Mouse (Mus musculus) embryo, embryonic 9.5 days (tissue): ENCODE measurements around the gene Ccnyl1.
"Not testable (repeated sequence)": the region's sequence is repeated elsewhere in the genome, so short reads cannot be mapped to it uniquely, and the experiment has no call there.

ENCODE experiments used
- DNase-seq: peaks from one replicate; pipeline ENCODE4 v3.0.0-alpha.2; 2017; ENCODE audit errors: extremely low spot score

Gene Ccnyl1

GRCm38 (mm10) chr1:64690213-64691013 lies at the start of gene Ccnyl1:
Gene Ccnyl1 (plus strand): TSS chr1:64690455.
- peak; percentile 97 for DNase-seq

- DNase-seq: no peak
Observed at GRCm38 (mm10) chr1:64641069-64641468, 49.2 kb upstream of the Ccnyl1 start.

GRCm38 (mm10) chr1:64642541-64642940 lies 47.7 kb upstream of the Ccnyl1 start:
- not testable (repeated sequence) for DNase-seq

GRCm38 (mm10) chr1:64644513-64644912 lies 45.7 kb upstream of the Ccnyl1 start:
- DNase-seq: no peak

- no peak for DNase-seq
Observed at GRCm38 (mm10) chr1:64649362-64650124, 40.7 kb upstream of the Ccnyl1 start.

- no peak for DNase-seq
Observed at GRCm38 (mm10) chr1:64653701-64654100, 36.6 kb upstream of the Ccnyl1 start.

GRCm38 (mm10) chr1:64655415-64655814 lies 34.8 kb upstream of the Ccnyl1 start:
- DNase-seq: no peak

- no peak for DNase-seq
Observed at GRCm38 (mm10) chr1:64656423-64657129, 33.7 kb upstream of the Ccnyl1 start.

GRCm38 (mm10) chr1:64658876-64659275 lies 31.4 kb upstream of the Ccnyl1 start:
- DNase-seq: no peak

GRCm38 (mm10) chr1:64667111-64667633 lies 23.1 kb upstream of the Ccnyl1 start:
- DNase-seq: no peak

- no peak for DNase-seq
Observed at GRCm38 (mm10) chr1:64669451-64669850, 20.8 kb upstream of the Ccnyl1 start.

GRCm38 (mm10) chr1:64673931-64674330 lies 16.3 kb upstream of the Ccnyl1 start:
- no peak for DNase-seq

GRCm38 (mm10) chr1:64676060-64676839 lies 14.0 kb upstream of the Ccnyl1 start:
- no peak for DNase-seq

GRCm38 (mm10) chr1:64681499-64681898 lies 8.8 kb upstream of the Ccnyl1 start:
- DNase-seq: no peak

GRCm38 (mm10) chr1:64683039-64683438 lies 7.2 kb upstream of the Ccnyl1 start:
- no peak for DNase-seq

- no peak for DNase-seq
Observed at GRCm38 (mm10) chr1:64684440-64684839, 5.8 kb upstream of the Ccnyl1 start.

GRCm38 (mm10) chr1:64688046-64688445 lies 2.2 kb upstream of the Ccnyl1 start:
- no peak for DNase-seq

GRCm38 (mm10) chr1:64689561-64690212 lies 568 bp upstream of the Ccnyl1 start:
- no peak for DNase-seq

- DNase-seq: peak; percentile 63
Observed at GRCm38 (mm10) chr1:64691121-64691551, 881 bp downstream of the Ccnyl1 start.

- DNase-seq: no peak
Observed at GRCm38 (mm10) chr1:64691581-64691980, 1.3 kb downstream of the Ccnyl1 start.

- no peak for DNase-seq
Observed at GRCm38 (mm10) chr1:64695156-64695555, 4.9 kb downstream of the Ccnyl1 start.
